Mouse (Mus musculus) liver, postnatal 0 days (tissue): ENCODE measurements around the gene E130114P18Rik. TPM values are rescaled to one million over a fixed set of nuclear protein-coding genes. Genes with fewer than 3 reads are reported as not detected.

Source experiments
- ATAC-seq: fragments of 200-750 bp; cut with Nextera tagmentation; 2 replicates; pipeline ENCODE4 v1.8.0; 2017; ENCODE audit warnings: mild to moderate bottlenecking, moderate library complexity
- DNase-seq: peaks from one replicate; pipeline ENCODE4 v3.0.0-alpha.2; 2016
- H3K27ac ChIP-seq: fragments of 300-500 bp; sonication (generic); 2 replicates; pipeline ENCODE4 v1.5.1; 2014; ENCODE audit warnings: antibody characterized with exemption, moderate library complexity, mild to moderate bottlenecking, low read depth
- H3K27me3 ChIP-seq: fragments of 300-500 bp; sonication (generic); 2 replicates; pipeline ENCODE4 v1.6.1; 2014; ENCODE audit warnings: low read length, control low read depth, mixed read lengths; ENCODE audit not compliant: insufficient read depth
- H3K36me3 ChIP-seq: fragments of 300-500 bp; sonication (generic); replicated peaks from 2 replicates; pipeline ENCODE4 v1.6.1; 2014; ENCODE audit warnings: mild to moderate bottlenecking, control low read depth, low read length, moderate library complexity, mixed read lengths; ENCODE audit not compliant: insufficient read depth
- H3K4me1 ChIP-seq: fragments of 300-500 bp; sonication (generic); 2 replicates; pipeline ENCODE4 v1.6.1; 2014; ENCODE audit warnings: antibody characterized with exemption, mild to moderate bottlenecking, control low read depth; ENCODE audit not compliant: insufficient read depth
- H3K4me2 ChIP-seq: fragments of 300-500 bp; sonication (generic); 2 replicates; pipeline ENCODE4 v1.6.1; 2014; ENCODE audit warnings: low read depth, mild to moderate bottlenecking, low read length, moderate library complexity, mixed read lengths
- H3K4me3 ChIP-seq: fragments of 300-500 bp; sonication (generic); 2 replicates; pipeline ENCODE4 v1.5.1; 2014; ENCODE audit warnings: low read depth, low read length
- H3K9ac ChIP-seq: fragments of 300-500 bp; sonication (generic); replicated peaks from 2 replicates; pipeline ENCODE4 v1.6.1; 2014; ENCODE audit warnings: mild to moderate bottlenecking, moderate library complexity
- H3K9me3 ChIP-seq: fragments of 300-500 bp; sonication (generic); 2 replicates; pipeline ENCODE4 v1.6.1; 2016; ENCODE audit warnings: mild to moderate bottlenecking, control low read depth, low read length, mixed read lengths
- CTCF ChIP-seq: sonication (generic); IDR thresholded peaks from 2 replicates; pipeline ENCODE4 v1.5.1; 2016; ENCODE audit warnings: antibody characterized with exemption, low read depth
- EP300 ChIP-seq: IDR thresholded peaks from 2 replicates; pipeline ENCODE4 v1.6.1; 2016; ENCODE audit warnings: antibody characterized with exemption, low read depth, mild to moderate bottlenecking
- WGBS: fragments of 180-500 bp; shearing (Covaris S2); extraction: QIAGEN DNeasy Blood & Tissue Kit; methylation state at CpG from one replicate; pipeline ENCODE4 v1.1.7; 2014; ENCODE audit not compliant: insufficient replicate concordance; 5-methylcytosine and 5-hydroxymethylcytosine counted together
- polyA plus RNA-seq: library from polyadenylated mRNA; unstranded; fragments of >200 nt; fragmentation: Nextera tagmentation; extraction: Ambion mirVana; gene quantifications from 2 replicates; pipeline ENCODE4 v1.2.1, GENCODE M21; 2015

Gene E130114P18Rik
- polyA plus RNA-seq, 1 experiment from 2014 or later, result not detected

- Histone ChIP-seq H3K9me3 (no peaks in the 10 kb centered on the region), H3K9ac (no peak overlapping the region), H3K36me3 (no peaks in the 10 kb centered on the region), H3K4me1 (peaks cover 23% of the 10 kb centered on the region), H3K4me2 (no peak overlapping the region), H3K27me3 (no peaks in the 10 kb centered on the region), H3K4me3 (no peak overlapping the region), H3K27ac (peak overlapping the region; percentile 80)
- ATAC-seq (no peak), DNase-seq (no peak)
- TF ChIP-seq EP300 (no peak), CTCF (no peak)
- WGBS, result 63% methylated on average over 4 of the region's 4 CpGs
Observed at GRCm38 (mm10) chr4:97821556-97822251, 43.8 kb upstream of the E130114P18Rik start.

GRCm38 (mm10) chr4:97820474-97821259 lies 42.8 kb upstream of the E130114P18Rik start:
- H3K4me1 ChIP-seq, result peaks cover 23% of the 10 kb centered on the region
- ATAC-seq (peak; percentile 93), DNase-seq (no peak)
- H3K9me3 ChIP-seq, result no peaks in the 10 kb centered on the region
- no peaks in the 10 kb centered on the region for H3K27me3 ChIP-seq
- peak overlapping the region; percentile 89 for H3K27ac ChIP-seq
- TF ChIP-seq CTCF (no peak), EP300 (peak; percentile 84)
- no peak overlapping the region for H3K4me2 ChIP-seq
- H3K36me3 ChIP-seq, result no peaks in the 10 kb centered on the region
- no peak overlapping the region for H3K9ac ChIP-seq
- no peak overlapping the region for H3K4me3 ChIP-seq
- 53% methylated on average over 4 of the region's 4 CpGs for WGBS

GRCm38 (mm10) chr4:97819101-97819500 lies 41.2 kb upstream of the E130114P18Rik start:
- Histone ChIP-seq H3K27me3 (no peaks in the 10 kb centered on the region), H3K4me2 (no peak overlapping the region), H3K9me3 (no peaks in the 10 kb centered on the region), H3K4me3 (no peak overlapping the region), H3K36me3 (no peaks in the 10 kb centered on the region), H3K9ac (no peak overlapping the region), H3K27ac (no peak overlapping the region), H3K4me1 (peaks cover 21% of the 10 kb centered on the region)
- DNase-seq (no peak), ATAC-seq (no peak)
- 84% methylated on average over 8 of the region's 8 CpGs for WGBS
- TF ChIP-seq CTCF (no peak), EP300 (no peak)

GRCm38 (mm10) chr4:97818498-97818897 lies 40.6 kb upstream of the E130114P18Rik start:
- Histone ChIP-seq H3K9me3 (no peaks in the 10 kb centered on the region), H3K4me2 (no peak overlapping the region), H3K27me3 (no peaks in the 10 kb centered on the region), H3K36me3 (no peaks in the 10 kb centered on the region), H3K27ac (peak overlapping the region; percentile 44), H3K4me1 (peaks cover 26% of the 10 kb centered on the region), H3K4me3 (no peak overlapping the region), H3K9ac (no peak overlapping the region)
- DNase-seq (no peak), ATAC-seq (no peak)
- TF ChIP-seq EP300, result no peak
- no peak for TF ChIP-seq CTCF
- WGBS, result 73% methylated on average over 3 of the region's 3 CpGs

GRCm38 (mm10) chr4:97817741-97818140 lies 39.9 kb upstream of the E130114P18Rik start:
- H3K4me3 ChIP-seq, result no peak overlapping the region
- ATAC-seq (no peak), DNase-seq (no peak)
- H3K27me3 ChIP-seq, result no peaks in the 10 kb centered on the region
- no peaks in the 10 kb centered on the region for H3K36me3 ChIP-seq
- H3K4me1 ChIP-seq, result peaks cover 28% of the 10 kb centered on the region
- no peak for TF ChIP-seq CTCF
- no peak for TF ChIP-seq EP300
- no peaks in the 10 kb centered on the region for H3K9me3 ChIP-seq
- H3K9ac ChIP-seq, result 0 out of 2 replicates have a peak overlapping the region, but pooled peaks have one; percentile 5
- H3K27ac ChIP-seq, result peak overlapping the region; percentile 60
- peak overlapping the region; percentile 44 for H3K4me2 ChIP-seq
- 67% methylated on average over 1 of the region's 1 CpGs for WGBS

- Histone ChIP-seq H3K4me3 (no peak overlapping the region), H3K27me3 (no peaks in the 10 kb centered on the region), H3K36me3 (no peaks in the 10 kb centered on the region), H3K27ac (peak overlapping the region; percentile 89), H3K4me1 (peaks cover 26% of the 10 kb centered on the region), H3K9me3 (no peaks in the 10 kb centered on the region), H3K4me2 (0 out of 2 replicates have a peak overlapping the region, but pooled peaks have one; percentile 12), H3K9ac (no peak overlapping the region)
- WGBS, result 81% methylated on average over 3 of the region's 3 CpGs
- ATAC-seq (no peak), DNase-seq (no peak)
- TF ChIP-seq CTCF, result no peak
- no peak for TF ChIP-seq EP300
Observed at GRCm38 (mm10) chr4:97816753-97817152, 38.9 kb upstream of the E130114P18Rik start.
